Mouse (Mus musculus): ENCODE results near the gene Shq1.
A peak's percentile ranks its signal among the peaks of the same experiment; 100 is the strongest.

Shq1 gene

GRCm38 (mm10) chr6:100606805-100607204 lies 64.2 kb downstream of the Shq1 start:
- no peak for DNase-seq (ENCODE audit: low read depth, low spot score)

GRCm38 (mm10) chr6:100603702-100604101 lies 67.3 kb downstream of the Shq1 start:
- no peak for DNase-seq (ENCODE audit: low read depth, low spot score)

- DNase-seq (ENCODE audit: low read depth, low spot score), result no peak
Observed at GRCm38 (mm10) chr6:100601634-100602033, 69.3 kb downstream of the Shq1 start.

GRCm38 (mm10) chr6:100593857-100594256 lies 77.1 kb downstream of the Shq1 start:
- DNase-seq (ENCODE audit: low read depth, low spot score), result no peak

GRCm38 (mm10) chr6:100592991-100593390 lies 78.0 kb downstream of the Shq1 start:
- DNase-seq (ENCODE audit: low read depth, low spot score), result no peak

GRCm38 (mm10) chr6:100590602-100591001 lies 80.4 kb downstream of the Shq1 start:
- no peak for DNase-seq (ENCODE audit: low read depth, low spot score)

GRCm38 (mm10) chr6:100588876-100589275 lies 82.1 kb downstream of the Shq1 start:
- no peak for DNase-seq (ENCODE audit: low read depth, low spot score)

- no peak for DNase-seq (ENCODE audit: low read depth, low spot score)
Observed at GRCm38 (mm10) chr6:100586758-100587157, 84.2 kb downstream of the Shq1 start.

- no peak for DNase-seq (ENCODE audit: low read depth, low spot score)
Observed at GRCm38 (mm10) chr6:100581951-100582350, 89.0 kb downstream of the Shq1 start.

- DNase-seq (ENCODE audit: low read depth, low spot score), result peak; percentile 59
Observed at GRCm38 (mm10) chr6:100581056-100581455, 89.9 kb downstream of the Shq1 start.

GRCm38 (mm10) chr6:100577590-100577989 lies 93.4 kb downstream of the Shq1 start:
- no peak for DNase-seq (ENCODE audit: low read depth, low spot score)

GRCm38 (mm10) chr6:100576171-100576570 lies 94.8 kb downstream of the Shq1 start:
- DNase-seq (ENCODE audit: low read depth, low spot score), result peak; percentile 29

GRCm38 (mm10) chr6:100566774-100567173 lies 104.2 kb downstream of the Shq1 start:
- DNase-seq (ENCODE audit: low read depth, low spot score), result no peak

- no peak for DNase-seq (ENCODE audit: low read depth, low spot score)
Observed at GRCm38 (mm10) chr6:100564516-100564915, 106.4 kb downstream of the Shq1 start.

- peak; percentile 33 for DNase-seq (ENCODE audit: low read depth, low spot score)
Observed at GRCm38 (mm10) chr6:100563552-100564341, 107.2 kb downstream of the Shq1 start.

- peak; percentile 21 for DNase-seq (ENCODE audit: low read depth, low spot score)
Observed at GRCm38 (mm10) chr6:100562719-100563551, 108.0 kb downstream of the Shq1 start.

GRCm38 (mm10) chr6:100558057-100558456 lies 112.9 kb downstream of the Shq1 start:
- no peak for DNase-seq (ENCODE audit: low read depth, low spot score)

- no peak for DNase-seq (ENCODE audit: low read depth, low spot score)
Observed at GRCm38 (mm10) chr6:100542154-100542997, 128.6 kb downstream of the Shq1 start.

- DNase-seq (ENCODE audit: low read depth, low spot score), result no peak
Observed at GRCm38 (mm10) chr6:100539698-100540097, 131.3 kb downstream of the Shq1 start.

GRCm38 (mm10) chr6:100538570-100538969 lies 132.4 kb downstream of the Shq1 start:
- no peak for DNase-seq (ENCODE audit: low read depth, low spot score)

- DNase-seq (ENCODE audit: low read depth, low spot score), result no peak
Observed at GRCm38 (mm10) chr6:100537987-100538386, 133.0 kb downstream of the Shq1 start.

GRCm38 (mm10) chr6:100537042-100537441 lies 133.9 kb downstream of the Shq1 start:
- no peak for DNase-seq (ENCODE audit: low read depth, low spot score)

All from CD4-positive helper T cell, adult 2 months (primary cell).